Mouse (Mus musculus): ENCODE measurements at regions not wholly inside any gene's neighbourhood (a gene's known extent, or its start where the extent isn't known, plus 50 kb on each side); places are given as distances from the start of the nearest gene placed in this dataset.
"Not testable (repeated sequence)": the region's sequence is repeated elsewhere in the genome, so short reads cannot be mapped to it uniquely, and the experiment has no call there.

DNA sequence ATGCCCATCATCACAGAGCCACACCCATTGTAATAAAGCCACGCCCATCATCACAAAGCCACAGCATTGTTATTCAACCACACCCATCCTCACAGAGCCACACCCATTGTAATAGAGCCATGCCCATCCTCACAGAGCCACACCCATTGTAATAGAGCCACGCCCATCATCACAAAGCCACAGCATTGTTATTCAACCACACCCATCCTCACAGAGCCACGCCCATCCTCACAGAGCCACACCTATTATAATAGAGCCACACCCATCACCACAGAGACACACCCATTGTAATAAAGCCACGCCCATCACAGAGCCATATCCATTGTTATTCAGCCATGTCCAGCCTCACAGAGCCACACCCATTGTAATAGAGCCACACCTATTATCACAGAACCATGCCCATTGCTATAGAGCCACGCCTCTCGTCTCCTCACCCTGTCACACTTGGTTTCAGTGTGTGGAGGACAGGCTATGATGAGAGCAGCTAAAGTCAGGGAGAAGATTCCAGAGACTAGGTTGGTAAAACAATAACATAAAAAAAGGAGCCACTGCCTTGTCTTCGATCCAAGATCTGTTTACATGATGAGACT, 85.6 kb downstream of the Gxylt1 start:
- no peak for DNase-seq (ENCODE audit: low read depth, low spot score)

DNA sequence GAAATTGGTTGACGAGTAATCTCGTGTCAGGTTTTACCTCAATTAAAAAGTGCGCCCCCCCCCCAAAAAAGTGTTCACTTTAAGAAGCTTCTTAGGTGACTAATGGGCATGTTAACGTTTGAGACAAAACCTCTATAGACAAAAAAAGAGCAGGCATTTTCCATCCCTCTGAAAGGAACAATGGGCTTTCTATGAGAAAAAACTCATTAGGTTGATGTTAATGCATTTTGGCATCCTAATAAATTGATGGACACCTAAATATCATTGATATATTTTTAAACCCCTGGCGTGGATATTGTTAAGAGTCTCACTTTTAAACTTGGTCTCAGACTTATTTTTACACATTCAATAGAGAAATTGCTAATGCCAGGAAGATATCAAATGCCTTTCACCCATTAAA, 98.8 kb downstream of the Gxylt1 start:
- no peak for DNase-seq (ENCODE audit: low read depth, low spot score)

DNA sequence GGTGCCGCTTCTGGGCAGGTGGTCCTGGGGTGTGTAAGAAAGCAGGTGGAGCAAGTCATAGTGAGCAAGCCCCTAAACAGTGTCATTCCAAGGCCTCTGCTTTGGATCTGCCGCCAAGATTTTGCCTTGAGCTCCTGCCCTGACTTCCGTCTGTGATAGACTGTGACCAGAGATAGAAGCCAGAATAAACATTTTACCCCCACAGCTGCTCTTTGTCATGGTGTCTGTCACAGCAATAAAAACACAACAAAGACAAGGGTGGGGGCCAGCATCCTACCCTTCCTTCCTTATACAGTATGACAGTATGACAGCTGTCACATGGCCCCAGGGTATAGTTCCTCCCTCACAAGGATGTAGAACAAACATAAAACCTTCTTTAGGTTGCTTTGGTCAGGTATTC, 106.2 kb downstream of the Gxylt1 start:
- no peak for DNase-seq (ENCODE audit: low read depth, low spot score)

DNA sequence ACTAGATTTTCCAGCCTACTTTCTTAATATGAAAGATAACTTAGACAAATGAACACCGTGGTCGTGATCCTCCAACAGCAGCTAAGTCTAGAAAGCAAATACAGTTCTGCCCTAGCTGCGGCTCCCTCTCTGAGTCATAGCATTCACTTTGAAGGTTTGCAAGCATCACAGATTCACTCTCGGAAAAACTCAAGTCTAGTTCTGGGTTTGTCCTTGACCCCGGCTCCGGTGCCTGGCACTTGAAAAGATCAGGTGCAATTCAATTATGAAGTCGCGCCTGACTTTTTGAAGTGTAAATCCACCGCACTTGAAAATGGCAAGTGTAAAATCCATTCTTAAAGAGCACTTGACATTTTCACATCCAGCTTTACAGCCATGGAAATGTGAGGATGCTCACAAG, 107.5 kb downstream of the Gxylt1 start:
- no peak for DNase-seq (ENCODE audit: low read depth, low spot score)

DNA sequence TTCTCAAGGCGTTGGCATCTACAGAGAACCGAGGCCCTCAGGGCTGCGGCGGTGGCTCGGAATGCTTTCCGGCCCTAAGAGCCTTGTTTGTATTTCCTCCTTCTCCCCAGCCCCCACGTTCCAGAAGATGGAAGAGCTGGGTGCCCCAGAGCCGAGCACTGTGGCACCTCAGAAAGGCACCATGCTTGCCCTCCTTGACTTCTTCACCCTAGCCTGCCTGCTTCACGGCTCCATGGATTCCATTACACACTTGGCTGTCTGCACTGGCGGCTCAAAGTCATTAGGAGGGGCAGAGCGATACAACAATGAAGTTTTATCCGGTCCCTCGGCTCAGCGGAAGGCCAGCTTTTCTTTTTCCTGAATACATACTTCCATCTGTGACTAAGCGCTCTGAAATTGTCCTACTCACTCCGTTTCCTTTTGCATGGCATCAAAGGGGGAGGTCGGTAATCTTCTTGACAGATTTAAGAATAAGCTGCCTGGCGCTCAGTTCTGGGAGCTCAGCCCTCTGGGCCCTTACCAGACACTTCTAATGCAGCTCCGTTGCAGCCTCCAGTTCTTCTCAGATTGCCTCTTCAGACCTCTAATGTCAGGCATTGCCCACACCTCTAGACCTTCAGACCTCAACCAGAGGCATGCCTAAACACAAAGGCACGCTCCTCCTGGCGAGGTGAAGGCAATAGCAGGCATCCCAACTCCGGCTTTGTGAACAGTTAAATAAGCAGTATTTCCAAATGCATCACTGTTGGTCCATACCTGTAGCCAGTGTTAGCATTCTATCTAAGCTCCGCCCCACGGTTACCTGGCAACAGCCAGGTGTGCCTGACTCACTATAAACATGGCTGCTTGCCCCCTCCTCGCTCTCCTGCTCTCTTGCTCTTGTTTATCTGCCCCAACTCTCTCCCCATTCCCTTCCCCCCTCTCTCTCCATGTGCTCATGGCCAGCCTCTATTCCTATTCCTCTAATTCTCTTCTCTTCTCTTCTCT, 112.8 kb downstream of the Gxylt1 start:
- no peak for DNase-seq (ENCODE audit: low read depth, low spot score)

DNA sequence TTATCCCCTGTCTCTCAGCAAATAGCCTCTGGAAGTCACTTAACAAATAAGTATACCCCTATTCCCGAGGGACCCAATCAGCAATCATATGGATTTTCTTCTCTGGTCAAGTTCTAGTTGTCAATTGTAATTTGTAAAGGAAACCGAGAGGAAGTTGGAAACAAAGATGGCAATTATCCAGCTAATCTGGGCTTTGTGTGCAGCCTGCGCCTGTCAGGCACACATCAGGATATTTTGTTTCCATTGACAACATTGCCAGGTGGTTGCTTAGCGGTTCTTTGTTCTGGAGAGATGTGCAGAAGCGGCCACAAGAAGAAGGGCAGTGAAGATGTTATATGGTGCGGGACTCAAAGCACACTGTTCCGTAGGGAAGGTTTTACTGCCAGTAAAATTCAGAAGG, 113.7 kb downstream of the Gxylt1 start:
- DNase-seq (ENCODE audit: low read depth, low spot score): no peak

DNA sequence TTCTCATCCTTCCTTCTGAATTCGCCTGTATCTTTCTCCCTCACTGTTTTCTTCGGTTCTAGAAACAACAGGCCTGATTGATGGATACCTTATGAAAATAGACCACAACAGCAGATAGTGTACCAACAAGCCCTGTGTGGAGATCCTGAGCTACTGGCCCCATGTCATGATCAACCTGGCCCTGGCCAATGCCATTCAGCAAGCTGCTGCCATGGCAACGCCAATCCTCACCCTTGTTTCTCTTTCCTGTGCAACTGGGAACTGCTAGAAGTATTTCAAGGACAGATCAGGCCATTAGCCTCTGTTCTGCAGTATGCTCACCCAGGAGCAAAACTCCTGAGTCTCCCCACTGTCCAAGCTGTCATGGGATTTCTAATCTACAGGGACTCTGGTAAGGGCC, 119.2 kb downstream of the Gxylt1 start:
- DNase-seq (ENCODE audit: low read depth, low spot score): no peak

DNA sequence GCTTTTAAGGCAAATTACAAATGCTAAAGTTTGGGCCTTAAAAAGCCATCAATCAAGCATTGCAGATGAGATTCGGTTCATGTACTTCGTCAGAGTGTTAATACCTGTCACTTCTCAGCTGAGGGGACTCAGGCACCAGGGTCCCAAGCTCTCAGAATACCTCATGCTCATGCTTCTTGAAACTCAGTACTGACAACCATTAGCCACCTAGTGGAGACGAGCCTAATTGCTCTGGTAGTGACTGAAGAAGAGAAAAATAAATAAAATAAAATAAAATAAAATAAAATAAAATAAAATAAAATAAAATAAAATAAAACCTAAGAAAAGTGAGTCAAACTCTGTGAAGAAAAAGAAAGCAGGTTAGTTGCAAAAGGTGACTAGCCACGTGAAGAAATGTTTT, 121.0 kb downstream of the Gxylt1 start:
- DNase-seq (ENCODE audit: low read depth, low spot score): peak; percentile 32

DNA sequence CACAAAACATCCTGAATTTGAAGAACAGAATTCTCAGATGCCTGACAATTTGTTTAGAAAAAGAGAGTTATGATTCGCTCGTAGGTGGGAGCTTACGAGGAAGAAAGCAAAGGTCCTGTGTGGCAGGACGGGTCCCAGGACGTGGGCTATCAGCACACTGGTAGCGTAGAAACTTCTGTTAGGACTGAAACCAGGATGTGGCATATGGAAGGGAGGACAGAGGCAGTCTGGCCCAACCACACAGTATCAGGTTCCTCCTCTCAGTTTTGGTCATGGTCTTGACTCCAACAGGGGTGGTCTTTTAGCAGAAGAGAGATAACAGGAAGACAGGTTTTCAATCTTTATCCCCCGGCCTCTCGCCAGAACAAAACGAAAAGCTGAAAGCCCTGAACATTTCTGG, 130.1 kb downstream of the Gxylt1 start:
- no peak for DNase-seq (ENCODE audit: low read depth, low spot score)

DNA sequence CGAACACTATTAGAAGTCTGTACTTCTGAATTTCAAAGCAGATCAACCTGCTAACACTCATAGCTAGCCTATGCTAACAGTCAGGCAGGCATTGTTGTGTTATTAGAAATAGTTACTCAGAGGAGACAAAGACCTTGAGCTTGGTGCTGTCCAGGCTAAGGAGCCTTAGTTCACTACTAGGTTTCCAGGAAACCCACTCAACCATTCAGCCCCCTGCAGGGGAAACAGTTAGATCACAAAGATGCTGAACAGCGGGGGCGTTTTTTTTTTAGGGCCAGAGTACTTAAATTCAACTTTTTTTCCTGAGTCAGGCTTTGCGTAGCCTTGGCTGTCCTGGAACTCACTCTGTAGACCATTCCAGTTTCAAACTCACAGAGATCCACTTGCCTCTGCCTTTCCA, 130.7 kb downstream of the Gxylt1 start:
- DNase-seq (ENCODE audit: low read depth, low spot score): no peak

DNA sequence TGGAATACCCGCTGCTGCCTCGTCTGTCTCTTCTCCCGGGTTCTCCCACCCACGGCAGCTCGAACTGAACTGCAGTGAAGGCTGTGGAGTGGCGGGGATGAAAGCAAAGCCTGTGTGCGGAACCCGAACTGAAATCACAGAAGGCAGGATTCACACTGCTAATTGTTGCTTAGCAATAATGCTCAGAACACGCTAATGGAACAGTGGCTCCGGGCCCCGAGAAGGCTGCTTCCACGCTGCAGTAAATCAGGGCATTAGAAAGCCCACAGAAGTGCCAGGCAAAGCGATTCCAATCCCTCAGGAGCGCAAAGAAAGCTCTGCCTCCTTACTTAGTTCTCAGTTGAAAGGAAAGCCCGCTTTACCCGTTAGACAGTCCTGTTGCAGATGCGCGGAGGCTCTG, 141.6 kb downstream of the Gxylt1 start:
- no peak for DNase-seq (ENCODE audit: low read depth, low spot score)

DNA sequence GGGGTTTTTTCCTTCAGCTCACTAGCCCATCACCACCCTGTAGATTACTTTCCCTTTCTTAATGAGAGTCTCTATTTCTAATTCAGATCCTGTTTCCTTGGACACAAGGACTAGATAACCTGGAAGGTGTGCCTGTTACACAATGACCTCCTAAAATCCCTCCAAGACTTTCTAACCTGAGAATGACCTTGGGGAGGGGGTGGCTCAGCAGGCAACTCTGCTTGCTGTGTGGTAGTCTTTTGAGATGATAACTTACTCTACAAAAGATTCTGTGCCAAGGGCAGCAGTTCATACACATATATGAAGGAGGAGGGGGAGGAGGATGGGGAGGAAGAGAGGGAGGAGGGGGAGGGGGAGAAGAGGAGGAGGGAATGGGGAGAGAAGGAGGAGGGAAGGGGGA, 143.9 kb downstream of the Gxylt1 start:
- DNase-seq (ENCODE audit: low read depth, low spot score): no peak

DNA sequence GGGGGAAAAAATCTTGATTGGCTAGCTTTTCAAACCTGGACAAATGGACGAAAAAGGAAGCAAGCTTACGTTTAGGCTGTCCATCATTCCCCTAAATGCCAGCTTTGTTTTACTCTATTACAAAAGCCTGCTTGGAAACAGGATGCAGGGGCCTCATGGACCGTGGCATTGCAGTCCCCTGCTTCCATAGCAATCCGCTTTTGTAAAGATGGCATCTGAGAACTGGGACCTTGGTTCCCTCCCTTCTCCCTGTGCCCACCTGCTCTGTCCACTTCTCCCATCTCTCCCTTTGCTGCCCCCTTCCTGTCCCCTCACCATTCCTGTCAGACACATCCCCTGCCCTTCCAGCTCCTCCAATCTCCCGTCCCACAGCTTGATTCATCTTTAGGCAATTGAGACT, 149.7 kb downstream of the Gxylt1 start:
- DNase-seq (ENCODE audit: low read depth, low spot score): no peak

DNA sequence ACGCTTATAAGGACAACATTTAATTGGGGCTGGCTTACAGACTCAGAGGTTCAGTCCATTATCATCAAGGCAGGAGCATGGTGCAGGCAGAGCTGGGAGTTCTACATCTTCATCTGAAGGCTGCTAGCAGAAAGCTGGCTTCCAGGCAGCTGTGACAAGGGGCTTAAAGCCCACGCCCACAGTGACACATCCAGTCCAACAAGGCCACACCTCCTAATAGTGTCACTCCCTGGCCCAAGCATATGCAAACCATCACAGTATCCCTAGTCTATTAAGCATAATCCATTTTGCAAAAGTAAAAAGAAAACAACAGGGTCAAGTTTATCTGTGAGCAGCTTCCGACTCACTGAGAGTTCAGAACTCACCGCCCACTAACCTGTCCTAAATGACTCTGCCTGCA, 153.8 kb downstream of the Gxylt1 start:
- no peak for DNase-seq (ENCODE audit: low read depth, low spot score)

DNA sequence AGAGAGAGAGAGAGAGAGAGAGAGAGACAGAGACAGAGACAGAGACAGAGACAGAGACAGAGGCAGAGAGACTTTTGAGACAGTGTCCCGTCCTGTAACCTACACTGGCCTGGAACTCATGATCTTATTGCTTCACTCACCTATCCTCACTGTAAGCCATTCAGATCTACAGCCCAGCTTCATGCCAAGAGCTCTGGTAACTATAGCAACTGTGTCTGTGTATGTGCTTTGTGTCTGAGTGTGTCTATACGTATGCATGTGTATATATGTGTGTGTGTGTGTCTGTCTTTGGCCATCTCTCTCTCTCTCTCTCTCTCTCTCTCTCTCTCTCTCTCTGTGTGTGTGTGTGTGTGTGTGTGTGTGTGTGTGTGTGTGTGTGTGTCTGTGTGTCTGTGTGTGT, 157.2 kb downstream of the Gxylt1 start:
- not testable (repeated sequence) for DNase-seq (ENCODE audit: low read depth, low spot score)

DNA sequence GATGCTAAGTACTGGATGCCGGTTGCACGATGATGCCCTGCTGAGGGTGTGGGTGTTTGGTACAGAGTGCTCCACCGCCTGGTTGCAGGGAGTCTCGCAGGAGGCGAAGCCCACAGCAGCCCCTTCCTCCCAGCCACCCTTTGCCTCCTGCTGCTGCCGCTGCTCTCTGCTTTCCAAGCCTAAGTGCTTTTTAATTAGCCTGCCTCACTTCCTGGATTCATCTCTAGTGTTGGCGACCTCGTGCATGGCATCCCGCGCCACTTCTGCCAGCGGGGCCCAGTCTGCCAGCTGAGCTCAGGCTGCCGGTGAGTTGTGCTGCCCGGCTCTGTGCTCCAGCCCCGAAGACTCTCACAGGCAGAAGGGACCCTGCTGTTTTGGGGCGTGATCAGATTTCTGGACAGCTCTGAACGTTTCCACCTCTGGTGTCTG, 159.3 kb downstream of the Gxylt1 start:
- no peak for DNase-seq (ENCODE audit: low read depth, low spot score)

DNA sequence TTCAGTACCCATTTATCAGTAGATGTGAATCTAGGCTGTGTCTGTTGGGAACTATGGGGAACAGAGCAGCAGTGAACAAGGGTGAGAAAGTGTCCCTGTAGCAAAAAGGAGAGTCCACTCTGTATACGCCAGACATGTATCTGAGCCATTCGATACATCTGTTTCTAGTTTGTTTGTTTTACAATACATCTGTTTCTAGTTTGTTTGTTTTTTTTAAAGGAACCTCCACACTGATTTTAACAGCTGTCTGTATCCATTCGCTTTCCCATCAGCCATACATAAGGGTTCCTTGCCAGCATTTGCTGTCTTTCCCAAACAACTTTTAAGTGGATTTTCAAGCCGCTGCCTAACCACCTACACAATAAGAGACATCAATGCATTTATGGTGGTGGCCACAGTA, 170.0 kb downstream of the Gxylt1 start:
- DNase-seq (ENCODE audit: low read depth, low spot score): no peak

DNA sequence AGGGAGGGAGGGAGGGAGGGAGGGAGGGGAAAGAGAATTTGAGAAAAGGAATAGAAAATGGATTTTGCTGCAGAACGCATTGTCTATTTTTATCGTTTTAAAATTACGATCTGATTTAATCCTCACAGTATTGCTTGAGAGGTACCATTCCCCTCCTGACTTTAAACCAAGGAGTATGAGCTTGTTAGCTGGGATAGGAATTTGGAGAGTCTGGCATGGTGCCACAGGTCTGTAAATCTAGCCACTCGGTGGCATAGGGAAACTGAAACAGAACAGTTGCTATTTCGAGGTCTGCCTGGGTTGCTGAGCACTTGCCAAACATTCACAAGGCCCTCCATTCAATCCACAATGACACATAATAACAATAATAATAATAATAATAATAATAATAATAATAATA, 171.6 kb downstream of the Gxylt1 start:
- DNase-seq (ENCODE audit: low read depth, low spot score): no peak

DNA sequence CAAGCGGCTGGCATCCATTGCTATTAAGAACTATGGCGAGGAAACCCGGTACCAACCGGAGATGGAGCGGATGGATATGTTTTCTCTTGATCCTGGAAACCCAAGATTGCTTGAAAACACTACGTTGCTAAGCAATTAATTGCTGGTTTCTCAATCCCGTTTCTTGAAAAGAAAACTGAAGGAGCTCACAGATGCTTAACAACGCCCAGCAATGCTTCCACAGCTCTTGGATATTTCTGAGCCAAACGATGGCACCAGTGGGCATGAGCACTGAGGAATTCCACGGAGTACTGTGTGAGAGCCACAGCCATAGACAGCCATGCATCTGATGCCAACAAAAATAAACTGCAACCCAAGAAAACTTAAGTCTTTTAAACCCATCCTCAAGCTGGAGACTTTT, 173.1 kb downstream of the Gxylt1 start:
- DNase-seq (ENCODE audit: low read depth, low spot score): no peak

DNA sequence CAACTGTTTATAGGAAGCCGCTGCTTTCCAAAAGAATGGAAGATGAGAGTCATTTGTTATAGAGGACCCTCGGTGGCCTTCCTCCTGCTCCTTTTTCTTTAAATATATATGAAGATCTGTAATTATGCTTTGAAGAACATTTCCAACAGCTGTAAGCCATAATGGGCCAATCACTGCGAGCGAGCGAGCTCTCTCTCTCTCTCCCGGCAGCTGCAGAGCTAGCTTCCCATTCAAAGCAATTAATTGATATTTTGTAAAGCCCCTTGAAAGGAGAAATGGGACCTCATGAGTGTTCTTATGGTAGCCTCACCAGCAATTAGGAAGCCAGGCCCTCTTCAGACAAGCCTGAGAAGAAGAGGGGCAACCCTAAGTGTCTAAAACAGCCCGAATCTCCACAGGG, 174.1 kb downstream of the Gxylt1 start:
- no peak for DNase-seq (ENCODE audit: low read depth, low spot score)

DNA sequence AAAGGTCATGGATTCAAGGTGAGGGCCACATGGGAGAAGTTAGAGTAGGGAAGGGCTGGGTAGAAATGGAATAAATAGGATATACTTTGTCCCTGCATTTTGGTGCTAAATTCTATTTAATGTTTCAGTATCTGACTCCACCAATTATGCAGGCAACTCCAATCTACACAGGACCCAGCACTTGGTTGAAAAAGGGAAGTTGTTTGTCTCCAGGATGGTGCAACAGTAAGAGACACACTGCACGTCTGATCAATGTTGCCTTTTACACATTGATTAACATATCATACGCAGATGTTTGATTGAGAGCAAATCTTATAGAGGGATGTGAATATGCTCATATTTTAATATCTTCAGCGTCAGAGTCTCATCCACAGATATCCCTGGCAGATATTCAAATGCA, 175.1 kb downstream of the Gxylt1 start:
- no peak for DNase-seq (ENCODE audit: low read depth, low spot score)

DNA sequence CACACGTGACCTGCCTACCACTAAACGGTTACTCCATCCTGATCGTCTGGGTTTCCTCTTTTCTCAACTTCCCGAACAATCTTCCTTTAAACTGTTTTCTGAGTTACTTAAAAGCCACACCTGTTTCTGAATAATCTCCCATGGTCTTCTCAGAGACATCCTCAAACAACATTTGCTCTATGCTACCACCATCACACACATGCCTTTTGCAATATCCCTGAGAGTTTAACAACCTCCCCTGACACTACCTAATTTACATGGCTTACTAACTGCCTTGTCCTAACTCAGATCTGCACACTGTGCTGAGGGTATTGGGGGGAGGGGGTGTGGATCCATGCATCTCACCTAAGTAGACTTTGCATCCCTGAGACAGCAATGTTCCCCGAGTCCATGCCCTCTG, 178.6 kb downstream of the Gxylt1 start:
- DNase-seq (ENCODE audit: low read depth, low spot score): no peak

DNA sequence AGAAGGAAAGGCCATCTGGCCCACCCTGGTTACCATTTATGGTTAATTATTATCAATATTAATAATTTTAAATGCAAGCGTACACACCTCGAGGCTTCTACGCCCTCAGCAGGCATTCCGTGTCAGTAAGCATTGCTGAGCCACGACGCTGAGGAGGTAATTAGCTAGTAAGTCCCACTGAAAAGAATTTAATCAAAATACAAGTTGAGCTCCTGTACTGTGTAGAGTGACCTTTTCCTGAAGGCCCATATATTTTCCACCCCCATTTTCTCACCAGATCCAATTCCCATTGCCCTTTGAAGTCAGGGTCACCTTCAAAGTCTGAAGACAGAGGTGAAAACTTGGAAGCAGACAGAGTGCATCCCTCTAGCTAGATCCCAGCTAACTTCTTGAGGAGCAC, 179.8 kb downstream of the Gxylt1 start:
- DNase-seq (ENCODE audit: low read depth, low spot score): no peak

Data from 3T3-L1 (cell line).